Mouse (Mus musculus) stomach, embryonic 14.5 days (tissue): Measurements from ENCODE around the gene Upk3a. TPM values are rescaled to one million over a fixed set of nuclear protein-coding genes. Genes with fewer than 3 reads are reported as not detected.
A peak's percentile ranks its signal among the peaks of the same experiment; 100 is the strongest.
"Not testable (repeated sequence)": the region's sequence is repeated elsewhere in the genome, so short reads cannot be mapped to it uniquely, and the experiment has no call there.

Experiments
- ATAC-seq: fragments of 200-750 bp; cut with Nextera tagmentation; 2 replicates; pipeline ENCODE4 v1.8.0; 2017; ENCODE audit warnings: low read depth, moderate TSS enrichment; ENCODE audit not compliant: insufficient number of reproducible peaks, insufficient read depth, low FRiP score
- H3K27ac ChIP-seq: fragments of 300-500 bp; sonication (generic); 2 replicates; pipeline ENCODE4 v1.5.1; 2014; ENCODE audit warnings: mild to moderate bottlenecking, low read length, moderate library complexity, mixed read lengths
- H3K27me3 ChIP-seq: fragments of 300-500 bp; sonication (generic); 2 replicates; pipeline ENCODE4 v1.6.1; 2014; ENCODE audit warnings: low read length, control low read depth, mixed read lengths; ENCODE audit not compliant: control insufficient read depth, insufficient read depth
- H3K36me3 ChIP-seq: fragments of 300-500 bp; sonication (generic); 2 replicates; pipeline ENCODE4 v1.6.1; 2014; ENCODE audit warnings: mild to moderate bottlenecking, control low read depth, low read length, moderate library complexity, mixed read lengths; ENCODE audit not compliant: control insufficient read depth, insufficient read depth
- H3K4me1 ChIP-seq: fragments of 300-500 bp; sonication (generic); 2 replicates; pipeline ENCODE4 v1.6.1; 2014; ENCODE audit warnings: low read length, control low read depth, mixed read lengths; ENCODE audit not compliant: control insufficient read depth, insufficient read depth
- H3K4me2 ChIP-seq: fragments of 300-500 bp; sonication (generic); replicated peaks from 2 replicates; pipeline ENCODE4 v1.6.1; 2014; ENCODE audit warnings: low read depth, low read length, control low read depth
- H3K4me3 ChIP-seq: fragments of 300-500 bp; sonication (generic); 2 replicates; pipeline ENCODE4 v1.5.1; 2014; ENCODE audit warnings: low read depth, low read length, control low read depth
- H3K9ac ChIP-seq: fragments of 300-500 bp; sonication (generic); replicated peaks from 2 replicates; pipeline ENCODE4 v1.6.1; 2014; ENCODE audit warnings: low read depth, mild to moderate bottlenecking, control low read depth, low read length, moderate library complexity, mixed read lengths
- H3K9me3 ChIP-seq: fragments of 300-500 bp; sonication (generic); 2 replicates; pipeline ENCODE4 v1.6.1; 2016; ENCODE audit warnings: low read depth, low read length, control low read depth; ENCODE audit not compliant: control insufficient read depth
- WGBS: fragments of 180-500 bp; shearing (Covaris S2); extraction: QIAGEN DNeasy Blood & Tissue Kit; methylation state at CpG from one replicate; pipeline ENCODE4 v1.1.7; 2014; 5-methylcytosine and 5-hydroxymethylcytosine counted together
- polyA plus RNA-seq: library from polyadenylated mRNA; unstranded; fragments of >200 nt; fragmentation: Nextera tagmentation; extraction: Ambion mirVana; gene quantifications from 2 replicates; pipeline ENCODE4 v1.2.1, GENCODE M21; 2014

The Upk3a gene
- polyA plus RNA-seq, 1 experiment from 2014 or later: 11.5 TPM

- 85% methylated on average over 11 of the region's 11 CpGs for WGBS
- no peak overlapping the region for H3K27ac ChIP-seq
- no peak overlapping the region for H3K9ac ChIP-seq
- H3K4me2 ChIP-seq: no peak overlapping the region
- no peak for ATAC-seq
- no peaks in the 10 kb centered on the region for H3K9me3 ChIP-seq
- H3K4me3 ChIP-seq: no peak overlapping the region
- no peaks in the 10 kb centered on the region for H3K36me3 ChIP-seq
- no peaks in the 10 kb centered on the region for H3K27me3 ChIP-seq
- H3K4me1 ChIP-seq: peaks cover 14% of the 10 kb centered on the region; the same call in 1 of the 2 replicates
Measured at GRCm38 (mm10) chr15:85015771-85016170, 1.2 kb upstream of the Upk3a start.

GRCm38 (mm10) chr15:85022211-85022610, 5.3 kb downstream of the Upk3a start:
- no peak overlapping the region for H3K4me2 ChIP-seq
- H3K27me3 ChIP-seq: no peaks in the 10 kb centered on the region
- no peak for ATAC-seq
- no peaks in the 10 kb centered on the region for H3K36me3 ChIP-seq
- no peak overlapping the region for H3K27ac ChIP-seq
- H3K4me1 ChIP-seq: no peaks in the 10 kb centered on the region
- H3K9ac ChIP-seq: no peak overlapping the region
- no peaks in the 10 kb centered on the region for H3K9me3 ChIP-seq
- 68% methylated on average over 4 of the region's 4 CpGs for WGBS
- H3K4me3 ChIP-seq: no peak overlapping the region

GRCm38 (mm10) chr15:85026197-85026596, 9.3 kb downstream of the Upk3a start:
- WGBS: 78% methylated on average over 4 of the region's 4 CpGs
- Histone ChIP-seq H3K9ac (no peak overlapping the region), H3K27me3 (no peaks in the 10 kb centered on the region), H3K4me3 (no peak overlapping the region), H3K4me1 (no peaks in the 10 kb centered on the region), H3K9me3 (no peaks in the 10 kb centered on the region), H3K27ac (no peak overlapping the region), H3K36me3 (no peaks in the 10 kb centered on the region), H3K4me2 (no peak overlapping the region)
- ATAC-seq: no peak

- Histone ChIP-seq H3K9me3 (no peaks in the 10 kb centered on the region), H3K4me1 (no peaks in the 10 kb centered on the region), H3K36me3 (no peaks in the 10 kb centered on the region), H3K27ac (no peak overlapping the region), H3K9ac (no peak overlapping the region), H3K27me3 (no peaks in the 10 kb centered on the region), H3K4me2 (no peak overlapping the region), H3K4me3 (no peak overlapping the region)
- 50% methylated on average over 4 of the region's 4 CpGs for WGBS
- ATAC-seq: peak; percentile 83
Measured at GRCm38 (mm10) chr15:85027740-85028139, 10.8 kb downstream of the Upk3a start.

GRCm38 (mm10) chr15:85028648-85029047, 11.7 kb downstream of the Upk3a start, which contains the start of gene Fam118a:
Fam118a (plus strand) TSS chr15:85028948.
- H3K27me3 ChIP-seq, H3K4me3 ChIP-seq, H3K27ac ChIP-seq, H3K4me1 ChIP-seq, H3K4me2 ChIP-seq, H3K36me3 ChIP-seq, ATAC-seq, H3K9ac ChIP-seq, H3K9me3 ChIP-seq: not testable (repeated sequence)
- 37% methylated on average over 1 of the region's 1 CpGs for WGBS

- not testable (repeated sequence) for H3K9ac ChIP-seq, H3K27me3 ChIP-seq, H3K4me1 ChIP-seq, H3K4me3 ChIP-seq, ATAC-seq, H3K36me3 ChIP-seq, H3K9me3 ChIP-seq, H3K27ac ChIP-seq, H3K4me2 ChIP-seq
- WGBS: 66% methylated on average over 1 of the region's 1 CpGs
Measured at GRCm38 (mm10) chr15:85030643-85031042, 13.7 kb downstream of the Upk3a start.

GRCm38 (mm10) chr15:85031866-85032265, 14.9 kb downstream of the Upk3a start:
- Histone ChIP-seq H3K27ac (no peak overlapping the region), H3K36me3 (no peaks in the 10 kb centered on the region), H3K4me1 (0 out of 2 replicates have a peak, but pooled peaks cover 3% of the 10 kb centered on the region), H3K9ac (no peak overlapping the region), H3K9me3 (no peaks in the 10 kb centered on the region), H3K4me2 (no peak overlapping the region), H3K4me3 (no peak overlapping the region), H3K27me3 (no peaks in the 10 kb centered on the region)
- WGBS: 84% methylated on average over 3 of the region's 3 CpGs
- ATAC-seq: no peak

- H3K36me3 ChIP-seq, H3K9me3 ChIP-seq, H3K9ac ChIP-seq, ATAC-seq, H3K4me1 ChIP-seq, H3K4me3 ChIP-seq, H3K4me2 ChIP-seq, H3K27me3 ChIP-seq: not testable (repeated sequence)
- WGBS: 26% methylated on average over 7 of the region's 7 CpGs
- H3K27ac ChIP-seq: peak overlapping the region; percentile 67
Measured at GRCm38 (mm10) chr15:85033916-85034315, 17.0 kb downstream of the Upk3a start.
